Mouse (Mus musculus) embryonic facial prominence, embryonic 15.5 days (tissue): ENCODE data around the gene Pttg1ip. TPM values are rescaled to one million over a fixed set of nuclear protein-coding genes. Genes with fewer than 3 reads are reported as not detected.

ENCODE experiments used
- ATAC-seq: fragments of 200-750 bp; cut with Nextera tagmentation; 2 replicates; pipeline ENCODE4 v1.8.0; 2017; ENCODE audit warnings: low read depth, moderate TSS enrichment; ENCODE audit not compliant: insufficient number of reproducible peaks, low FRiP score, low TSS enrichment
- H3K27ac ChIP-seq: fragments of 300-500 bp; sonication (generic); replicated peaks from 2 replicates; pipeline ENCODE4 v1.5.1; 2015; ENCODE audit warnings: mild to moderate bottlenecking, inconsistent platforms
- H3K27me3 ChIP-seq: fragments of 300-500 bp; sonication (generic); 2 replicates; pipeline ENCODE4 v1.6.1; 2015; ENCODE audit warnings: inconsistent platforms
- H3K36me3 ChIP-seq: fragments of 300-500 bp; sonication (generic); 2 replicates; pipeline ENCODE4 v1.6.1; 2015; ENCODE audit warnings: mild to moderate bottlenecking, inconsistent platforms
- H3K4me1 ChIP-seq: fragments of 300-500 bp; sonication (generic); 2 replicates; pipeline ENCODE4 v1.6.1; 2015; ENCODE audit warnings: inconsistent platforms
- H3K4me2 ChIP-seq: fragments of 300-500 bp; sonication (generic); replicated peaks from 2 replicates; pipeline ENCODE4 v1.6.1; 2015; ENCODE audit warnings: mild to moderate bottlenecking, inconsistent platforms
- H3K4me3 ChIP-seq: fragments of 300-500 bp; sonication (generic); replicated peaks from 2 replicates; pipeline ENCODE4 v1.5.1; 2015; ENCODE audit warnings: mild to moderate bottlenecking, inconsistent platforms
- H3K9ac ChIP-seq: fragments of 300-500 bp; sonication (generic); 2 replicates; pipeline ENCODE4 v1.6.1; 2015; ENCODE audit warnings: inconsistent platforms
- H3K9me3 ChIP-seq: fragments of 300-500 bp; sonication (generic); replicated peaks from 2 replicates; pipeline ENCODE4 v1.6.1; 2016; ENCODE audit warnings: inconsistent platforms
- WGBS: fragments of 180-500 bp; shearing (Covaris S2); methylation state at CpG from one replicate; pipeline ENCODE4 v1.1.7; 2015; 5-methylcytosine and 5-hydroxymethylcytosine counted together
- polyA plus RNA-seq: library from polyadenylated mRNA; unstranded; fragments of >200 nt; fragmentation: Nextera tagmentation; extraction: Ambion mirVana; gene quantifications from 2 replicates; pipeline ENCODE4 v1.2.1, GENCODE M21; 2015

The Pttg1ip gene
- polyA plus RNA-seq, 1 experiment from 2014 or later: 135 TPM

- no peaks in the 10 kb centered on the region for H3K27me3 ChIP-seq
- peak overlapping the region; percentile 40; the same call in 1 of the 2 replicates for H3K27ac ChIP-seq
- no peaks in the 10 kb centered on the region for H3K9me3 ChIP-seq
- H3K4me1 ChIP-seq: peaks cover 10% of the 10 kb centered on the region; the same call in 1 of the 2 replicates
- H3K36me3 ChIP-seq: no peaks in the 10 kb centered on the region
- no peak overlapping the region for H3K4me3 ChIP-seq
- no peak for ATAC-seq
- H3K9ac ChIP-seq: no peak overlapping the region
- no peak overlapping the region for H3K4me2 ChIP-seq
- 31% methylated on average over 6 of the region's 6 CpGs for WGBS
These were observed 11.4 kb upstream of the Pttg1ip start for GRCm38 (mm10) chr10:77569973-77570658.

- no peak overlapping the region for H3K4me3 ChIP-seq
- H3K9ac ChIP-seq: no peak overlapping the region
- no peak overlapping the region for H3K4me2 ChIP-seq
- H3K27me3 ChIP-seq: no peaks in the 10 kb centered on the region
- H3K4me1 ChIP-seq: peaks cover 10% of the 10 kb centered on the region; the same call in 1 of the 2 replicates
- H3K36me3 ChIP-seq: no peaks in the 10 kb centered on the region
- H3K27ac ChIP-seq: no peak overlapping the region
- no peak for ATAC-seq
- WGBS: 20% methylated on average over 3 of the region's 3 CpGs
- no peaks in the 10 kb centered on the region for H3K9me3 ChIP-seq
These were observed 9.3 kb upstream of the Pttg1ip start for GRCm38 (mm10) chr10:77572225-77572624.

- Histone ChIP-seq H3K4me3 (no peak overlapping the region), H3K9ac (no peak overlapping the region), H3K9me3 (no peaks in the 10 kb centered on the region), H3K36me3 (no peaks in the 10 kb centered on the region), H3K4me2 (no peak overlapping the region), H3K4me1 (peaks cover 10% of the 10 kb centered on the region; the same call in 1 of the 2 replicates), H3K27me3 (no peaks in the 10 kb centered on the region), H3K27ac (no peak overlapping the region)
- WGBS: 83% methylated on average over 1 of the region's 1 CpGs
- ATAC-seq: no peak
These were observed 8.4 kb upstream of the Pttg1ip start for GRCm38 (mm10) chr10:77573162-77573561.

- no peak for ATAC-seq
- Histone ChIP-seq H3K36me3 (no peaks in the 10 kb centered on the region), H3K4me2 (0 out of 2 replicates have a peak overlapping the region, but pooled peaks have one; percentile 67), H3K4me1 (peaks cover 31% of the 10 kb centered on the region), H3K27ac (no peak overlapping the region), H3K9ac (no peak overlapping the region), H3K4me3 (no peak overlapping the region), H3K27me3 (no peaks in the 10 kb centered on the region), H3K9me3 (no peaks in the 10 kb centered on the region)
- WGBS: 63% methylated on average over 10 of the region's 10 CpGs
These were observed 1.2 kb upstream of the Pttg1ip start for GRCm38 (mm10) chr10:77580027-77580920.

- 9% methylated on average over 8 of the region's 8 CpGs for WGBS
- ATAC-seq: no peak
- Histone ChIP-seq H3K4me3 (peak overlapping the region; percentile 91), H3K4me1 (peaks cover 31% of the 10 kb centered on the region), H3K4me2 (peak overlapping the region; percentile 67), H3K36me3 (no peaks in the 10 kb centered on the region), H3K9ac (peak overlapping the region; percentile 45), H3K27ac (peak overlapping the region; percentile 71; the same call in 1 of the 2 replicates), H3K27me3 (no peaks in the 10 kb centered on the region), H3K9me3 (no peaks in the 10 kb centered on the region)
These were observed 505 bp upstream of the Pttg1ip start for GRCm38 (mm10) chr10:77581023-77581407.

- 8% methylated on average over 8 of the region's 8 CpGs for WGBS
- H3K36me3 ChIP-seq: 0 out of 2 replicates have a peak, but pooled peaks cover 7% of the 10 kb centered on the region
- peak overlapping the region; percentile 91 for H3K4me3 ChIP-seq
- H3K27me3 ChIP-seq: no peaks in the 10 kb centered on the region
- peaks cover 31% of the 10 kb centered on the region for H3K4me1 ChIP-seq
- H3K27ac ChIP-seq: peak overlapping the region; percentile 97; the same call in 1 of the 2 replicates
- H3K4me2 ChIP-seq: peak overlapping the region; percentile 67
- no peak for ATAC-seq
- H3K9me3 ChIP-seq: no peaks in the 10 kb centered on the region
- H3K9ac ChIP-seq: peak overlapping the region; percentile 86
These were observed 732 bp downstream of the Pttg1ip start for GRCm38 (mm10) chr10:77582285-77582618.

- H3K4me3 ChIP-seq: no peak overlapping the region
- no peak overlapping the region for H3K9ac ChIP-seq
- WGBS: 73% methylated on average over 10 of the region's 10 CpGs
- no peak overlapping the region for H3K4me2 ChIP-seq
- no peak overlapping the region; the same call in 1 of the 2 replicates for H3K27ac ChIP-seq
- H3K4me1 ChIP-seq: peaks cover 31% of the 10 kb centered on the region
- H3K36me3 ChIP-seq: peaks cover 19% of the 10 kb centered on the region; the same call in 1 of the 2 replicates
- H3K27me3 ChIP-seq: no peaks in the 10 kb centered on the region
- no peaks in the 10 kb centered on the region for H3K9me3 ChIP-seq
- no peak for ATAC-seq
These were observed 2.4 kb downstream of the Pttg1ip start for GRCm38 (mm10) chr10:77583795-77584422.

GRCm38 (mm10) chr10:77586637-77587036, 5.1 kb downstream of the Pttg1ip start:
- peaks cover 20% of the 10 kb centered on the region for H3K4me1 ChIP-seq
- H3K27me3 ChIP-seq: no peaks in the 10 kb centered on the region
- H3K27ac ChIP-seq: no peak overlapping the region
- no peak overlapping the region for H3K4me3 ChIP-seq
- 90% methylated on average over 3 of the region's 3 CpGs for WGBS
- H3K9me3 ChIP-seq: no peaks in the 10 kb centered on the region
- H3K36me3 ChIP-seq: peaks cover 39% of the 10 kb centered on the region
- no peak for ATAC-seq
- no peak overlapping the region for H3K4me2 ChIP-seq
- H3K9ac ChIP-seq: no peak overlapping the region

- Histone ChIP-seq H3K9me3 (no peaks in the 10 kb centered on the region), H3K27ac (no peak overlapping the region), H3K4me3 (no peak overlapping the region), H3K4me1 (peaks cover 18% of the 10 kb centered on the region), H3K27me3 (no peaks in the 10 kb centered on the region), H3K4me2 (no peak overlapping the region), H3K36me3 (peaks cover 45% of the 10 kb centered on the region), H3K9ac (no peak overlapping the region)
- 86% methylated on average over 6 of the region's 6 CpGs for WGBS
- ATAC-seq: no peak
These were observed 5.7 kb downstream of the Pttg1ip start for GRCm38 (mm10) chr10:77587091-77587775.

GRCm38 (mm10) chr10:77588036-77588435, 6.5 kb downstream of the Pttg1ip start:
- no peak overlapping the region for H3K4me2 ChIP-seq
- H3K9me3 ChIP-seq: no peaks in the 10 kb centered on the region
- H3K9ac ChIP-seq: no peak overlapping the region
- WGBS: 82% methylated on average over 2 of the region's 2 CpGs
- no peak overlapping the region for H3K4me3 ChIP-seq
- H3K36me3 ChIP-seq: peaks cover 52% of the 10 kb centered on the region
- H3K27ac ChIP-seq: no peak overlapping the region
- peaks cover 10% of the 10 kb centered on the region for H3K4me1 ChIP-seq
- no peaks in the 10 kb centered on the region for H3K27me3 ChIP-seq
- ATAC-seq: no peak
